Mouse (Mus musculus) right cerebral cortex, postnatal 25 days (tissue): ENCODE results near the gene Fxyd7.

Experiments used
- DNase-seq: peaks from one replicate; pipeline ENCODE4 v3.0.0; 2022

Fxyd7 gene

GRCm38 (mm10) chr7:31049846-31050281 lies 1.4 kb downstream of the Fxyd7 start:
- DNase-seq = peak; percentile 67

GRCm38 (mm10) chr7:31049135-31049845 lies 2.0 kb downstream of the Fxyd7 start:
- peak; percentile 47 for DNase-seq

DNA sequence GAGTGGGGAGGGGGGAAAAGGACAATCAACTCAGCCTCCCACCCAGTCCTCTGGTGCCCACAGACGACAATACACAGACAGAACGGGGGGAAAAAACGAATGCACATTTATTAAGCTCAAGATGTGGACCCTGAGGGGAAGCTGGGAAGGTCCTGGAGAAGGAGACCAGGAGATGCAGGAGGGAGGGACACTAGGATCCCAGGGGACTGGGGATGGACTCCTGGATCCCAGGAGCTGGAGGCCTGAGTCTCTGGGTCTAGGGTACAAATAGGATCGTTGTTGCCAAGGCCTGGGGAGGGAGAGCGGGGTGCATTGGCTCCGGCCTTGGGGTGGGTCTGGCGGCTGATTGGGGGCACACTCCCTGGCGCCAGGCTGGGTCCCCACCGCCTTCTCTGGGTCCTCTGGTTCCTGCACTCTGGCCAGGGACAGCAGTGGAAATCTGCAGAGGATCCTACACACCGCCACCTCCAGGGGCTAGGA lies 8.8 kb downstream of the Fxyd7 start, which contains the start of gene Fxyd5:
Gene Fxyd5, minus strand, starts transcription at position 51 of the 480 bp plus-strand sequence.
- DNase-seq = no peak

GRCm38 (mm10) chr7:31041662-31042315 lies 9.5 kb downstream of the Fxyd7 start:
- DNase-seq = no peak

DNA sequence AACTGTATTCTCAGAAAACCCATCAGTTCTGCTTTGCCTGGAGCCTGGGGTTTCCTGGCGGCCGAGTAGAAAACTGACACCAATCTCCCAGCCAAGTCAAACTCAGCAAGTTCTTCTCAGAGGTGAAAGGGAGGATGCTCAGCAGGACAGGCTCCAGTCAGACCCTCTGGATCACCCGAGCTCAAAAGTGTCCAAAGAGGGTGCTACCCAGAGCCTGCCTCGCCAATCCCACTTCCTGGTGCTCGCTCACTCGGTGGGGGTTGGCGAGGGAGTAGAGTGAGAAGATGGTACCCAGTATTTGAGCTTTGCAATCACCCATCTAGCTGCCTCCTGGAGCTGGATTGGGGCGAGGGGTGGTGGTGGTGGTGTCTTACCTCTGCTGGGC lies 10.3 kb downstream of the Fxyd7 start:
- no peak for DNase-seq

DNA sequence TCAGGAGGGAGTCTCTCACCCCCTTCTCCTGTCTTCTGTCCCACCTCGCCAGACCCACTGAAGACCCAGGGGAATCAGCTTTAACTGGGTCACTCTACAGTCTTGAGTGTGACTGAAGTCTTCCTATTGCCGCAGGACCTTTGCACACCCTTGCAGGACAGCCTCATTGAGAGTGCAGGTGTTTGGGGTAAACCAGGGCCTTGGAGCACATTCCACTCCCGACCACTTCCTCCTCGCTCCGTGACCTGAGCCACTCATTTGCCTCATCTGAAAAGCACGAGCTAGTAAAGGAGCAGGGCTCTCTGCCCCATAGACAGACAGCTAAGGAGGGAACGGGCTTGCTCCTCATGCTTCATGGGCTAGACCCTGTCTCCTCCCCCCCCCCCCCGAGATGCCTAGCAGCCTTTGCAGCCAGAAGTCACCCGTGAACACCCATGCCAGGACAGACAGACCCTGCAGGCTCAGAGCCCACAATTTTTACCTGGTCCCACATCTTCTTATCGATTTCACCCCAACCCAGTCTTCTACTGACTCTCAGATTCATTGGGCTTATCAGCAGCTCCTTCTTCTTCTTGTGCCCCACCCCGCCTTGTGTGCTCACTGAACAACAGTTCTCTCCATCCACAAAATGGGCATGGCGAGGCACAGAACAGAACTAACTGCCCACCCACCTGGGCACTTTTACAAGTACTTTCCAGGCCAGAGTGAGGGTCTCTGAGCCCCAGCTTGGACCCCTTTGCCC lies 10.8 kb downstream of the Fxyd7 start:
- DNase-seq = no peak

- no peak for DNase-seq
Measured at GRCm38 (mm10) chr7:31039011-31039410, 12.3 kb downstream of the Fxyd7 start.

GRCm38 (mm10) chr7:31037675-31038074 lies 13.6 kb downstream of the Fxyd7 start:
- DNase-seq = no peak

GRCm38 (mm10) chr7:31036917-31037316 lies 14.3 kb downstream of the Fxyd7 start:
- no peak for DNase-seq

GRCm38 (mm10) chr7:31035291-31035690 lies 16.0 kb downstream of the Fxyd7 start:
- DNase-seq = no peak

DNA sequence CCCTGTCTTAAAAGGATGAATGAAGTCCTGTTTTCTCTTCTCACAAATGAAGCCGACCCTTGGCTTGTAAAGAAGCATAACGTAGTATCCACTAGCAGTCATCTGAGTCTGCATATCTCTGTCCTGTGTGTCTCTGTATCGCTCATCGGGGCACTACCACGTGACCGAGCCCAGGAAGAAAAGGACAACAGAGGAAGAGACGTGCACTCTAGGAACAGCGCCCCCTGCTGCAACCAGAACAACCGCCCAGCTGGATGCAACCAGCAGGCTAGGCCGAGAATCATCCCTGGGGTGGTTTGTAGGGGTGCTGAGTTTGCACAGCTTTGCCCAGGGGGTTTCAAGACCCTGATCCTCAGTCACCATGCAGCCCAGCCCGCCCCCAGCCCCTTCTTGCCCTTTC lies 16.5 kb downstream of the Fxyd7 start:
- no peak for DNase-seq

DNA sequence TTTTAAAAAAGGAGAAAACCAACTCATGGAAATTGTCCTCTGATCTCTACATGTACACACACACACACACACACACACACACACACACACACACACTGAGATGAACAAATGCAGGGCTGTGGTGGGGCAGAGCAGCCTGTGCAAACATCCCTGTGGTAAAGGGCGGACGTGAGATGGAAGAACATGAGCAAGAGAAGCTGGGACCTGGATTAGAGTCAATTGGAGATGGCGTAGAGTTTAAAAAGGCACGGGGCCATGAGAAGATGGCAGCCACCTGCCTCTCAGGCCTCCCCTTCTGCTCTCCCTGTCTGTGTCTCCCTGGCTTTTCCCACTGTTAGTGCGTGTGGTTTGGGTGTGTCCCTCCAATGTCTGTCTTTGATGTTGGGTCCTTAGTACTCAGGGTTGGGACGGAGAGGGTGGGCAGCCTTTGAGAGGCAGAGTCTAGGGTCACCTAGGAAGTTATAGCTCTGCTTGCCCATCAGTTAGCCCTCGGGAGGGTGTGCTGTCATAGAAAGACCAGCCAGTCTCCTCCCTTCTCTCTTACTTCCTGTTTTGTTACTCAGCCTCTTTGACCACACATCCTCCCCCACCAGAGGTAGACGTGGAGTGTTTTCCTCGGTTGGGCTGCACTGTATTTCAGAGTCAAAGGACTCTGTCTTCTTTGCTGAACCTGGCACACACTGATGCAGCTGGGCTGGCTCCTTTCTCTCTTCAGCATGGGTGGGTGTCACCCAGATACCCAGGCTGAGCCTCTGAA lies 17.7 kb downstream of the Fxyd7 start:
- DNase-seq = no peak

DNA sequence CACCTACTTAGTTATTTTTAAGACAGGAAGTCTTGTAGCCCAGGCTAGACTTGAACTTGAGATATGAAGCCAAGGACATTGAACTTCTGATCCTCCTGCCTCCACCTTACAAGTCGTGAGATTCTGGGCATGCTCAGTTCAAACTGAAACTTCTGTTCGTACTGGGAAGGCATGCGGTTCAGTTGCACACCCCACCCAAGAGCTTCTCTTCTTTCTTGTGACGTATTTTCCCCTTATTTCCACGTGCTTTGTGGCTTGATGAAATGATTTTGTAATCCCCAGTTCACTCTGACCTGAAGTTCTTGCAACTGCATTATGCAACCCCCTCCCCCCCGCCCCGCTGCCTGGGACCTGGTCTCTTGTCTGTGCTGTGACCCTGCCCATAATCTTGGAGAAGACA lies 19.5 kb downstream of the Fxyd7 start:
- no peak for DNase-seq

DNA sequence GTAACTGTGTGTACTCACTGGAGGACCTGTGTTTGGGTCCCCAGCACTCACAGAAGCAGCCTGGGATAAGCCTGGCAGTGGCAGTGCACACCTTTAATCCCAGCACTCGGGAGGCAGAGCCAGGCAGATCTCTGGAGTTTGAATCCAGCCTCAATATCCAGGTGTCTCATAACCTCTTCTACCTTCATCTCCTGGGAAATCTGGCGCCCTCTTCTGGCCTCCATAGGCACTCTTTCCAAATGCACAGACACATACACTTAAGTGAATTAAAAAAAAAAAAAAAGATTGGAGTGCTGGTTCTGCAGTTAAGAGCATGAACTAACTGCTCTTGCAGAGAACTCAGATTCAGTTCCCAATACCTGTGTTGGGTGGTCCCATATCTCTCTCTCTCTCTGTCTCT lies 20.6 kb downstream of the Fxyd7 start:
- no peak for DNase-seq

DNA sequence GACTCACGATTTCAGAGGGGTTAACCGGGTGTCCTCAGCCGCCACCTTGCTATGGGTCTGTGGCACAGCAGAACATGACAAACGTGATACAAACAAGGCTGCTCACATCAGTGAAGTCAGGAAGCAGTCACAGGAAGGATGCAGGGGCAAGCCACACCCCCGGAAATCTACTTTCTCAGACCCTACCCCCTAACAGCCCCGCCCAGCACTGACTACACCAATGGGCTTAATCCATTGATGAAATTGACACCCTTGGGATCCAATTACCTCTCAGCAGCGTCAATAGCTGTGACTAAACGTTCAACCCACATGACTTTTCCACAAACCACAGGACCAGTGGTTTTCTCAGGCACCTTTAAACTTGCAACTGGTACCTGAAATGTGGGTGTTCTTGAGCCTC lies 22.7 kb downstream of the Fxyd7 start:
- no peak for DNase-seq

- DNase-seq = peak; percentile 71
Measured at GRCm38 (mm10) chr7:31017104-31017901, 34.0 kb downstream of the Fxyd7 start.

DNA sequence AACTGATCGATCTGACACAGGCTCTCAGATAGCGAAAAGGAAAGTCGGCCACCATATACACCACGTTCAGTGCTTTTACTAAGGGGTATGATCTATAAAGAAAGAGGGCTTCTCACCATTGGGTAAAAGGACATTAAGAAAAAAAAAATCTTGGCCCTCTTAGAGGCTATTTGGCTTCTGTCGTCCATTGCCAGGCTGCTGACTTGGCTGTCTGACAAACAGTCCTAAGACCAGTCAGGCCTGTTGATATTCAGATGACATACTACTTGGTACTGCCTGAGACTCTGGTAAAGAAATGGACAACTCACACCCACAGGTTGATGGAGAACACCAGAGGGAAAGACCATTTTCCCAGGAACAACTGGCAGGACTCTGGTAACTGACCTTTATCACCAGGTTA lies 38.3 kb downstream of the Fxyd7 start:
- DNase-seq = no peak

DNA sequence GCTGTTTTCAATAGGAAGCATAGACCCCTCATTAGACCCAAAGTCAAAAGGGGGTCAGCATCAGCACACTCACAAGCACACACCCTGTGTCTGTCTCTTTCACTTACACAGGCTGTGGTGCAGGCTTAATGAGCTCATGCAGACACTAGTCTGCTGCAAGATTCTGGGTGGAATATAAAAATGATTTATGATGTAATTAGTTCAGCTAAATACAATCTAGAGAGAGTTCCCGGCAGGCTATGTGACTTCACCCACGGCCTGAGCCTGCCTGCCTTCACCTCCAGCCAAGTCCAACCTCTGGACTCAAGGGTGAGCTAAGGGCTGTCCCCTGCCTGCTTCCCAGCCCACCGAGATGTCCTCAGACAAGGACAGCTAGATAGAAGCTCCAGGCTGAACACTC lies 42.4 kb downstream of the Fxyd7 start:
- DNase-seq = no peak

DNA sequence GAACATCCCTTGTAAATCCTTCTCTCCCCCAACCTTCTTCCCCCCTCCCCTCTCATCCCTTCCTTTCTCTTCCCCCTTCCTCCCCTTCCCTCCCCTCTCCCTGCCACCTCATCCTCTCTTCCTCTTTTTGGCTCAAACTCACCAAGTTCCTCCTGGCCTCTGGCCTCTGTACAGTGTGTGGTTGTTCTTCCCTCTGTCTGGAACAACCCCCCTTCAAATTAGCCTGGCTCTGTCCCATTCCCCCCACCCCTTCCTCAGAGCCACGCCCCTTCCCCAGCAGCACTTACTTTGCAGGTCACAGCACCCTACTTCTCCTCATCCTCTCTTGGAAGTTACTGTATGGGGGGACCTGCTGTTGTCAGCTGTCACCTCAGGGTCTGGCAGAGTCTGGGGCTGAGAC lies 43.1 kb downstream of the Fxyd7 start:
- no peak for DNase-seq

DNA sequence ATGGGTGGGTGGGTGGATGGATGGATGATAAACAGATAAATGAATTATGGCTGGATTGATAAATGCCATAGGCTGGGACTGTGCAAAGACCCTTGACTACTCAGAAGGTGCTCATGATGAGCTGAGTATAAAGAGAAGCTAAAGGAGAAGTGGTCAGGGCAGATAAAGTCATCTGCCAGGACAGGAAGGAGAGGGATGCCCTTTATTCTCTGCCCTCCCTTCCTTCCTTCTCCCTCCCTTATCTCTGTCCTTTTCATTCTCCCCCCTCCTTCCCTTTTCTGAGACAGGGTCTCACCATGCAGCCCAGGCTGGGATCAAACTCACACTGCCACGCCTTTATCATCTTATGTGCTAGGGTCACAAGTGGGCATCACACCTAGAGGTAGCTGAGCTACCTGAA lies 43.5 kb downstream of the Fxyd7 start:
- no peak for DNase-seq

- DNase-seq = no peak
Measured at GRCm38 (mm10) chr7:31002650-31003049, 48.6 kb downstream of the Fxyd7 start.

DNA sequence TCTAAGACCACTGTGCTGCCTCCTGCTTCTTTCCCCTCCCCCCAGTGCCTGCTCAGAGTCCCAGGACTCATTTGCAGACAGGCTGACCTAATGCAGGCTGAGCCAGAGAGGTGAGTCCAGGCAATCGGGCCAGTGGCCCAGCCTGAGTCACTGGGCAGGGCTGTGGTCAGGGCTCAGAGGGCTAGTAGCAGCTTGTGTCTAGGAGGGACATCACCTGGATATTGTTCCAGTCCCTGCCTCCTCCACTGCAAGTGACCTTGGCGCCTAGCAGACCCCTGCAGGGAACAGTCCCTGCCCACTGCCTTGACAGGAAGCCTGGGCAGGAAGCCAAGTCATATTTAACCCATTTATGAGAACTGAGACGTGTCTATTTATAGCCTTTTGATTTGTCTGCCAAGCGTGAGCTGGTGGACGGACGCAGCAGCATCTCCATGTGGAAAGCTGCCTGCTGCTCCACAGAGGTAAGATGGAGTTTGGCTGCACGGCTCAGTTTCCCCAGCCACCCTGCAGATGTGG lies 50.7 kb downstream of the Fxyd7 start:
- DNase-seq = peak; percentile 5
